Mouse (Mus musculus) stomach, embryonic 14.5 days (tissue): ENCODE measurements around the gene Olfr1444. TPM values are rescaled to one million over a fixed set of nuclear protein-coding genes. Genes with fewer than 3 reads are reported as not detected.

Source experiments
- ATAC-seq: fragments of 200-750 bp; cut with Nextera tagmentation; 2 replicates; pipeline ENCODE4 v1.8.0; 2017; ENCODE audit warnings: low read depth, moderate TSS enrichment; ENCODE audit not compliant: insufficient number of reproducible peaks, insufficient read depth, low FRiP score
- H3K27ac ChIP-seq: fragments of 300-500 bp; sonication (generic); 2 replicates; pipeline ENCODE4 v1.5.1; 2014; ENCODE audit warnings: mild to moderate bottlenecking, low read length, moderate library complexity, mixed read lengths
- H3K27me3 ChIP-seq: fragments of 300-500 bp; sonication (generic); 2 replicates; pipeline ENCODE4 v1.6.1; 2014; ENCODE audit warnings: low read length, control low read depth, mixed read lengths; ENCODE audit not compliant: control insufficient read depth, insufficient read depth
- H3K36me3 ChIP-seq: fragments of 300-500 bp; sonication (generic); 2 replicates; pipeline ENCODE4 v1.6.1; 2014; ENCODE audit warnings: mild to moderate bottlenecking, control low read depth, low read length, moderate library complexity, mixed read lengths; ENCODE audit not compliant: control insufficient read depth, insufficient read depth
- H3K4me1 ChIP-seq: fragments of 300-500 bp; sonication (generic); 2 replicates; pipeline ENCODE4 v1.6.1; 2014; ENCODE audit warnings: low read length, control low read depth, mixed read lengths; ENCODE audit not compliant: control insufficient read depth, insufficient read depth
- H3K4me2 ChIP-seq: fragments of 300-500 bp; sonication (generic); replicated peaks from 2 replicates; pipeline ENCODE4 v1.6.1; 2014; ENCODE audit warnings: low read depth, low read length, control low read depth
- H3K4me3 ChIP-seq: fragments of 300-500 bp; sonication (generic); 2 replicates; pipeline ENCODE4 v1.5.1; 2014; ENCODE audit warnings: low read depth, low read length, control low read depth
- H3K9ac ChIP-seq: fragments of 300-500 bp; sonication (generic); replicated peaks from 2 replicates; pipeline ENCODE4 v1.6.1; 2014; ENCODE audit warnings: low read depth, mild to moderate bottlenecking, control low read depth, low read length, moderate library complexity, mixed read lengths
- H3K9me3 ChIP-seq: fragments of 300-500 bp; sonication (generic); 2 replicates; pipeline ENCODE4 v1.6.1; 2016; ENCODE audit warnings: low read depth, low read length, control low read depth; ENCODE audit not compliant: control insufficient read depth
- WGBS: fragments of 180-500 bp; shearing (Covaris S2); extraction: QIAGEN DNeasy Blood & Tissue Kit; methylation state at CpG from one replicate; pipeline ENCODE4 v1.1.7; 2014; 5-methylcytosine and 5-hydroxymethylcytosine counted together
- polyA plus RNA-seq: library from polyadenylated mRNA; unstranded; fragments of >200 nt; fragmentation: Nextera tagmentation; extraction: Ambion mirVana; gene quantifications from 2 replicates; pipeline ENCODE4 v1.2.1, GENCODE M21; 2014

Olfr1444 gene
- polyA plus RNA-seq, 1 experiment from 2014 or later, result not detected

DNA sequence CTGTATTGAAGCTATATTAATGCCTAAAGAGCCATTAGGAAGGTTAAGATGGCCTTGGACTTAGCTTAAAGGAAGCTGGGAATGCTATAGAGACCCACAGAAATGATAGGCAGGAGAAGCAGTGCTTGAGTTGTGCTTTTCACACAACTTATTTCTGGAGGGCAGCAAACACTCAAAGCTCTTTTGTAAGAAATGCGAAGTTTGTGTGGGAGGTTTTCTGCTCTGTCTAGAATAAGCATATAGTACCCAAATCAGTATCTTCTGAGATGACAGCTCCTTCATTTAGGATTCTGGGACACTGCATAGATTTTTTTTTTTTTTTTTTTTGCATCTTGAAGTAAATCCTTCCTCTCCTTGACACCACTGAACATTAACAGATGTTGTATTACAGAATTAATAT lies 18.6 kb upstream of the Olfr1444 start:
- 88% methylated on average over 1 of the region's 1 CpGs for WGBS
- Histone ChIP-seq H3K27ac (no peak overlapping the region), H3K36me3 (no peaks in the 10 kb centered on the region), H3K9me3 (no peaks in the 10 kb centered on the region), H3K4me3 (no peak overlapping the region), H3K4me2 (no peak overlapping the region), H3K4me1 (no peaks in the 10 kb centered on the region), H3K27me3 (no peaks in the 10 kb centered on the region), H3K9ac (no peak overlapping the region)
- ATAC-seq, result no peak

- H3K4me2 ChIP-seq, result no peak within 1 kb of the TSS
- no peaks in the 10 kb centered on the region for H3K27me3 ChIP-seq
- no peaks in the 10 kb centered on the region for H3K4me1 ChIP-seq
- ATAC-seq, result no peak
- no peaks in the 10 kb centered on the region for H3K36me3 ChIP-seq
- no peak within 1 kb of the TSS for H3K4me3 ChIP-seq
- H3K9ac ChIP-seq, result no peak within 1 kb of the TSS
- H3K9me3 ChIP-seq, result no peaks in the 10 kb centered on the region
- H3K27ac ChIP-seq, result no peak within 1 kb of the TSS
Observed at GRCm38 (mm10) chr19:12846382-12846781, 10.7 kb upstream of the Olfr1444 start, which contains the start of gene Gm5244. Gene Gm5244 (plus strand): TSS chr19:12846682.

DNA sequence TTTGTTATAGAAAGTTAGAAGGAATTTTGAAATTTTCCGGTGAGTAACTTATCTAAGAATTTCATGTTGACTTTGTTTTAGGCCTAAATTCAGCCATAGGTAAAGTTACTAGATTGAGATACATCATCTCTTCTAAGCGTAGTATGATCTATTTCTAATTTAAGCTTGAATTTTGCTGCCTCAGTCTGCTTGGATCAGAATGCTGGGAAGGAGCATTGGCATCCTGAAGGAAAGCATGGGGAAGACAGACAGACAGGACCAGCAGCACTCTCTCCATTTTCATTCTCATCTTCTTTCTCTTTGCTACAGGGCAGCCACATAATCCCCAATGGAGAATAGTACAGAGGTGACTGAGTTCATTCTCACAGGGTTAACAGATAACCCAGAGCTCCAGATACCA lies 26.5 kb downstream of the Olfr1444 start, which contains the start of gene Olfr1445:
Gene Olfr1445, plus strand, starts transcription at position 301 of the 400 bp plus-strand sequence.
- Histone ChIP-seq H3K27me3 (no peaks in the 10 kb centered on the region), H3K4me1 (no peaks in the 10 kb centered on the region), H3K4me3 (no peak within 1 kb of the TSS), H3K9ac (no peak within 1 kb of the TSS), H3K9me3 (no peaks in the 10 kb centered on the region), H3K4me2 (no peak within 1 kb of the TSS), H3K27ac (no peak within 1 kb of the TSS), H3K36me3 (no peaks in the 10 kb centered on the region)
- 78% methylated on average over 2 of the region's 2 CpGs for WGBS
- ATAC-seq, result no peak

GRCm38 (mm10) chr19:12893424-12893823 lies 36.3 kb downstream of the Olfr1444 start, which contains the start of gene Olfr1446:
Gene Olfr1446 (minus strand): TSS chr19:12893524.
- no peak within 1 kb of the TSS for H3K9ac ChIP-seq

DNA sequence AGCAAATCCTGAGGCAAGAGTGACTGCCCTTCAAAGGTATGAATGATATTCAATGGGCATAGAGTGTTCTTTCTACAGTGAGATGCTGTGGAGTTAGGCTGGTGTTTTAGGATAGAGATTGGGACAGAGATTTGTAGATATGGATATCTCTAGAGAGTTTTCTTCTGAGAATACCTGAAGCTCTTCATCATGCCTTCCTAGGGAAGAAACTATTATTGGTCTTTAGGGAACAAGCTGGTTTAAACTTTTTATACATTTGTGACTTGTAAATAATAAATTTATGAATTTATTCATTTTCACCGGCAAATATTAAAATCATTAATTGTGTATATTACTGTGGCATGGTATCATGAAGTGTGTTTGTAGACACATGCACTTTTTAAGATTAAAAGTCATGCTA lies 46.6 kb downstream of the Olfr1444 start, which contains the start of gene Olfr1447:
Gene Olfr1447, minus strand, starts transcription at position 101 of the 400 bp plus-strand sequence.
- Histone ChIP-seq H3K4me2 (no peak within 1 kb of the TSS), H3K36me3 (no peaks in the 10 kb centered on the region), H3K9me3 (no peaks in the 10 kb centered on the region; the same call in 1 of the 2 replicates), H3K27ac (no peak within 1 kb of the TSS), H3K9ac (no peak within 1 kb of the TSS), H3K4me1 (no peaks in the 10 kb centered on the region), H3K27me3 (no peaks in the 10 kb centered on the region), H3K4me3 (no peak within 1 kb of the TSS)
- ATAC-seq, result no peak
- WGBS, result 93% methylated on average over 1 of the region's 1 CpGs

More at GRCm38 (mm10) chr19:12893424-12893823, 36.3 kb downstream of the Olfr1444 start, which contains the start of gene Olfr1446:
- H3K36me3 ChIP-seq, result no peaks in the 10 kb centered on the region
- H3K27me3 ChIP-seq, result no peaks in the 10 kb centered on the region
- 83% methylated on average over 1 of the region's 1 CpGs for whole genome bisulfite sequencing
- H3K9me3 ChIP-seq, result no peaks in the 10 kb centered on the region
- no peaks in the 10 kb centered on the region for H3K4me1 ChIP-seq
- no peak within 1 kb of the TSS for H3K4me3 ChIP-seq
- H3K27ac ChIP-seq, result no peak within 1 kb of the TSS
- no peak within 1 kb of the TSS for H3K4me2 ChIP-seq
- no peak for ATAC-seq

Other genes with a start within 250 kb of the Olfr1444 start
- not detected in 2 replicates for gene Glyat, start 224.0 kb upstream of the Olfr1444 start, polyA plus RNA-seq
- gene Olfr1442, start 186.8 kb upstream of the Olfr1444 start, polyA plus RNA-seq, result not detected in 2 replicates
- not detected in 2 replicates for gene Olfr1443, start 179.2 kb upstream of the Olfr1444 start, polyA plus RNA-seq
- not detected in 2 replicates for gene Keg1, start 161.5 kb upstream of the Olfr1444 start, polyA plus RNA-seq
- 1.1 TPM in 2 replicates for gene Cntf, start 91.7 kb upstream of the Olfr1444 start, polyA plus RNA-seq
- 10.4 and 12.0 TPM in 2 replicates for gene Zfp91, start 61.2 kb upstream of the Olfr1444 start, polyA plus RNA-seq
- gene Lpxn, start 61.1 kb upstream of the Olfr1444 start, polyA plus RNA-seq, result 1.7 and 2.3 TPM in 2 replicates
- not detected in 2 replicates for gene Gm5244, start 10.6 kb upstream of the Olfr1444 start, polyA plus RNA-seq
- not detected in 2 replicates for gene Olfr1445, start 26.6 kb downstream of the Olfr1444 start, polyA plus RNA-seq
- not detected in 2 replicates for gene Olfr1446, start 36.2 kb downstream of the Olfr1444 start, polyA plus RNA-seq
- gene Olfr1447, start 46.5 kb downstream of the Olfr1444 start, polyA plus RNA-seq, result not detected in 2 replicates
- gene Olfr1448, start 67.1 kb downstream of the Olfr1444 start, polyA plus RNA-seq, result not detected in 2 replicates
- gene Olfr1449, start 73.6 kb downstream of the Olfr1444 start, polyA plus RNA-seq, result not detected in 2 replicates
- gene Olfr1450, start 93.0 kb downstream of the Olfr1444 start, polyA plus RNA-seq, result not detected in 2 replicates
- gene Olfr1451, start 137.7 kb downstream of the Olfr1444 start, polyA plus RNA-seq, result not detected in 2 replicates
- not detected in 2 replicates for gene Olfr1453, start 171.0 kb downstream of the Olfr1444 start, polyA plus RNA-seq
- gene Olfr1454, start 203.3 kb downstream of the Olfr1444 start, polyA plus RNA-seq, result not detected in 2 replicates
- gene Olfr1457, start 240.6 kb downstream of the Olfr1444 start, polyA plus RNA-seq, result not detected in 2 replicates
- not detected in 2 replicates for gene Olfr1458, start 249.5 kb downstream of the Olfr1444 start, polyA plus RNA-seq